Mouse (Mus musculus): ENCODE data around the gene Nlrp3.

Gene Nlrp3

DNA sequence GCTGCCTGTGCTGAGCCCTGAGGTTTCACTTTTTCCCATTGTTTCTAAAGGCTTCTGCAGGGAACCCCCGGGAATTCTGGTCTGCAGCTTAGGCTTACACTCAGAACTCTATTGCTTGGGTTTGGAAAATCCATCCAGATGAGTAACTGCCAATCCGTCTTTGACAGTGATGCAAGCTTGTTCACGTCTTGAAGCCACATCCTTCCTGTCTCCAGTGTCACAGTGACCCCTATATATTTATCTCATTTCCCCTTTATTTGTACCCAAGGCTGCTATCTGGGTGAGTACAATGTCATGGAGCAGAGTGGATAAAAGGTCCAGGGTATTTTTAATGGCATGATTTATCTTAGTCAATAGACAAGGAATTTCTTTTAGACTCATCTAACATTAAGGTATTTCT is at the start of gene Nlrp3:
Gene Nlrp3, plus strand, starts transcription at position 245 of the 400 bp plus-strand sequence.
- DNase-seq (ENCODE audit: low spot score): no peak

DNA sequence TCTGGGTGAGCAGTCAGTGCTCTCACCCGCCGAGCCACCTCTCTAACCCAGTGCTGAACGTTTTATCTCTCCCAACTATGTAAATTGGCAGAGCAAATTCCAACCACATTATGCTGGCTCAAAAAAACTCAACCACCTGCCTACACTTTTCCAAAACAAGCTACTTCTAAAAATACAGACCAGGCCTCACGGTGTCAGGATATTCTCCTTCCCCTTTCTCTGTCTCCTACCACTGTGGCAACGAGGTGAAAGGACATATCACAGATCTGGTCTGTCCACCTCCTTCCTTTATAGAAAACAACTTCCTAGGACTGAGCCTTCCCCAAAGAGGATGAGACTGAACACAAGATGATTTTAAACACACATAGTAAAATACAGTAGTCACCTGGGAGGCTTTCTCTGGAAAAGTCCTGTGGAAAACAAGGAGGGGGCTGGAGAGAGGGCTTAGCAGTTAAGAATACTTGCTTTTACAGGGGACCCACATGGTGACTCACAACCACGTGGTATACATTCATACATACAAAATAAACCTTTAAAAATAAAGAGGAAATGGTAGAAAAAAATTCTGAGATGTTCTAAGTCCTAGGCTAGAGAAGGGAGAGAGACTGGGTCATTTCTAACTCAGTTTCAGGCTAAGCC is 44.6 kb upstream of the Nlrp3 start:
- DNase-seq (ENCODE audit: low spot score): no peak

DNA sequence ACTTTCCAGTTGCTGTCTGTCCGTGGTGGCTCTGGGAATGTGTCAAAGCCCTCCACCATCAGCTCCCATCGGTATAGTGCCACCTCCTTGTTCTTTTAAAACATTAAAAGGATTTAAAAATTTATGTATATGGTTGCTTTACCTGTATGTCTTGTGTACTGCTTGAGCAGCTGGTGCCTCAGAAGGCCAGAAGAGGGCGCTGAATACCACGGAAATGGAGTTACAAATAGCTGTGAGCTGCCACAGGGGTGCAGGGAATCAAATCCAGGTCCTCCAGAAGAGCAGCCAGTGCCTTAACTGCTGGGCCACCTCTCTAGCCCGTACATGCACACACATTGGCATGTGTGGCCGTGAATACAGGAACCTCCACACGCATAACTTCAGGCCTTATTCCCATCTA is 43.6 kb upstream of the Nlrp3 start:
- no peak for DNase-seq (ENCODE audit: low spot score)

DNA sequence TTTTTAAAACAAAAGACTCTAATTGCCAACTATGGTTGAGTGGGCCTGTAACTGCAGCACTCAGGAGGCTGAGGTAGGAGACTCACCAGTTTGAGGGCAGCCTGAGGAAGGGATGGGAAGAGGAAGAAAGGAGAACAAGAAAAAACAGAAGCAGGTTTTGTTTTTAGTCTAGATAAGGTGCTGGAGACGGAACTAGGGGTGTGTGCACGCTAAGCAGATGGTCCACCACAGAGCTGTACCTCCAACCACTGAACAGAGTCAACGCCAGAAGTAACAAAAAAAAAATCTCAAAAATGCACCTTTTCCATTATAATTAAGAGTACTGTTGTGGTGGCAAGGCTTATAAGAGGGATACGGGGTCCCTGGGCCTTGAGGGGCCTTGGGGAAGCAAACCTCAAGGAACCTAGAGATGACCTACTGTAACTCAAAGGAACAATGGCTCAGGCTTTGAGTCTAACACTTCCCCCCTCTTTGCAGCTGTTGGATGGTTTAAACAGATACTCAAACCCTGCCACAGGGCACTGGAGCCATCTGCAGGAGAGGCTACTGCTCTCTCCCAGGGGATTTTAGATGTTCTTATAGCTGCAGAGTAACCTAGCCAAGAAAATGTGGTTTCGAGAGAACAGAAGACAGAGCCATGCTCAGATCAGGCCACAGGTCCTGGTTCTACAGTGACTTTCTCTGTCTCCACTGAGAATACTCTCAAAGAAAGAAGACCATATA is 39.2 kb upstream of the Nlrp3 start:
- no peak for DNase-seq (ENCODE audit: low spot score)

DNA sequence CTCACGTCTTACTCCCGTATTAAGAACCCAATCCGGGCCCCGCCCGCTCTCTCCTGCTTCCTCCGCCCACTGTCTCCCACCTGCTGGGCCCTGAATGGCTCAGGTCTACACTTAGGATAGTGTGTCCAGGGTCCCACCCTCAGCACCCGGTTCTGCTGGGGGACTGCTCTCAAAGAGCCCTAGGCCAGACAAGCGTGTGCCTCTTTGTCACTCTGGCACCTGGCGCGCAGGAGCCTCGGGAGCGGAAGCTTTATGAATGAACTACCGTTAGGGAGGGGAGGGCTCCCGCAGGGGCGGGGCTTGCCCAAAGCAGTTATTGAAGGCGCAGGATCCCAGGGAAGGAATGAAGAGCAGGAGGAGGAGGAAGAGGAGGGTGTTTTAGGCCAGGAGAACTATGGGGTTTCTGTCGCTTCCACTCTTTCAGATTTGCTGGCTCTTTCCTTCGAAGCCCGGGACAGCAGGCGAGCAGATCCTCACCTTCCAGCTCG is 36.0 kb upstream of the Nlrp3 start:
- DNase-seq (ENCODE audit: low spot score): peak; percentile 73

DNA sequence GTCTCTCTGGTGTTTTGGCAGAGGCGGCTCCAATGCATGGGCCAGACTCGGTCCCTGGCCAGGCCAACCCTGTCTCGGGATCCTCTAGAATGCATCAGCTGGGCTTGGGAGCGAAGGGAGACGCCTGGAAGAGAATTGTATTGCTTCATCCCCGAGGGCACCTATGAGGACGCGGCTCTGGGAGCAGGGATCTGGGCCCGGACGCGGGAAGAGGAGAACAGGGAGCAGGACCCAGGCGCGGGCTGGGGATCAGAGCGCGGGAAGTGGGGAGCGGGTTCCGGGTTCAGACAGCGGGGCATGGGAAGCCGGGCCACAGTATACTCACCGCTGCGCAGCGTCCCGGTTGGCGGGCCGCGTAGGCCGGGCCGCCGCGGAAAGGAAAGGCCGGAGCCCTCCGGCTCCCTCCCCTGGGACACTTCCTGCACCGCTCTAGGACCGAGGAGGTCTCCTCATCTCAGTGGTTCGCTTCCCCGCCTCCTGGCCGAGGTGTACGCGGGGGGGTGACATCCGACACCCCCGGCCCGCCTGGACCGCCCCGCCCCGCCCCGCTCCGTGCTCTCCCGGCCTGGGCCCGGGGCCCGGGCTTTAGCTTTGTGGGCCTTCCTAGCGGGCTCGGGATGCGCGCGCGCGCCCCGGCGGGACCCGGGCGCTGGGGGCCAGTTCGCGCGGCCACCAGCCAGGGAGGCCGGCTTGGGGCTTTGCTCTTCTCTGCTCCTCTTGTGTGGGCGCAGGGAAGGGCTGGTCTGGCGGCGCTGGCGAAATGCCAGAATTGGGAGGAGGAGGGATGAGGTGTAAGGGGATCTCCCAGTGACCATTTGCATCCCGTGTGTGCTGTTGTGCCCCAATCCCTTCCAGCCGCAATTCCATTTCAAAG is 35.3 kb upstream of the Nlrp3 start:
- DNase-seq (ENCODE audit: low spot score): peak; percentile 93

DNA sequence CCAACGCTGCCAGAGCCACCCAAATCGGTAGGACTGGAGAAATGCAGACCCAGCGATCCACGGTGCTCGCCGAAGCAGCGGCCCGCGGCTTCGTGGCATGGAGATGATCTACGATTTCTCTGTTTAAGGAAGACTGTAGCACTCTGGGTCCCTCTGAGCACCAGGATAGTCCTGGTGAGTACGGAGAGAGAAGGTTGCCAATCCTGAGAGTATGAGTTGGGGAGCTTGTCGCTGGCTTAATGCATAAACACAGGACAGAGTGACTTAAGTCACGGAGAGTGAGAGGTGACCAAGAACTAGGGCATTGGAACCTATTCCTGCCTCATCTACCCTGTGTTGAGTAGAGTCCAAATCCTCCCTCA is 34.7 kb upstream of the Nlrp3 start:
- no peak for DNase-seq (ENCODE audit: low spot score)

DNA sequence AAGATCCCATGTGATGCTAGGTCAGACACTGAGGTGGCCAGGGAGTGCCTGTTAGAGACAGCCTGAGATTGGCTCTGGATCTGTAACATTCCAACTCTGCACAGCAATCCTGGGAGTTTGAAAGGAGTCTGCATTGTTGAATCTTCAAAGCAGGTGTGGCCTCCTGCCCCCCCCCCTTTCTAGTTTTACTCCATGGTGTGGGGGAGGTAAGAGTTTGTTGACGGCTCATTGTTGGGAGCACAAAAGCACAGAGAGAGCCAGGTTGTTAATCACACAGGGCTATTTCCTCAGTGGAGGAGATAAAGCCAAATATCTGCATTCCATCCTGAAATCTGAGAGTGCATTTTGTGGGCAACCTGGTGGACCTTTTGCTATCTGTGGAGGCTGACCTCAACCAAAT is 29.8 kb upstream of the Nlrp3 start:
- no peak for DNase-seq (ENCODE audit: low spot score)

DNA sequence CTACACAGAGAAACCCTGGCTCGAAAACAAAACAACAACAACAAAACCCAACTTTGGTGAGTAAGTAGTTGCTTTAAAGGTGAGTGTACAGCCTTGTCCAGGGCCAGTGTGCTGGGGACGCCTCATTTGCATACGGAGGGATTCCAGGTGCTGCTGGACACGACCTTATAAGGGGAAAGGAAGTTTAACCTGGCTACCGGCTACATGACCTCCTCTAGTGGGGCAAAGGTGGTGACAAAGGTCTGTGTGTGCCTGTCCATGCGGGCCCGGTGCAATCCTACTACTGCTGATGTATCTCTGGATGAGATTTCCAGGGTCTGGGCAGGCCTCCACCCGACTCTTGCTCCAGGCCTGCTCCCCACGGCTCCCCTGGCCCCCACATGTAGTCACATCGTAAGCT is 28.6 kb upstream of the Nlrp3 start:
- DNase-seq (ENCODE audit: low spot score): no peak

DNA sequence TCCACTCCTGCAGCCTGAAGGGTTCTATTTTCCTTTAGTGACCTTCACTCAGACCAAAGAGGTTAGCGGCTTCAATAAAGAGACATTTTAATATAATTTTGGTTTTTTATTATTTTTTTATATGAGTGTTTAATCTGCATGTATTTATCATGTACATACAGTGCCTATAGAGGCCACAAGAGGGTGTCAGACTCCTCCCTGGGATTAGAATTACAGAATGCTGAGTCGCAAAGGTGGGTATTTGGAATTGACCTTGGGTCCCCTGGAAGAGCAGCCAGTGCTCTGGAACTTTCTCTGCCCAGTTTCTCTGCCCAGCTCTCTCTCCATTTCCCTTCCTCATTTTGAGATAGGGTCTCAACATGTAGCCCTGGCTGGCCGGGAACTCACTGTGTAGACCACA is 27.8 kb upstream of the Nlrp3 start:
- DNase-seq (ENCODE audit: low spot score): no peak

DNA sequence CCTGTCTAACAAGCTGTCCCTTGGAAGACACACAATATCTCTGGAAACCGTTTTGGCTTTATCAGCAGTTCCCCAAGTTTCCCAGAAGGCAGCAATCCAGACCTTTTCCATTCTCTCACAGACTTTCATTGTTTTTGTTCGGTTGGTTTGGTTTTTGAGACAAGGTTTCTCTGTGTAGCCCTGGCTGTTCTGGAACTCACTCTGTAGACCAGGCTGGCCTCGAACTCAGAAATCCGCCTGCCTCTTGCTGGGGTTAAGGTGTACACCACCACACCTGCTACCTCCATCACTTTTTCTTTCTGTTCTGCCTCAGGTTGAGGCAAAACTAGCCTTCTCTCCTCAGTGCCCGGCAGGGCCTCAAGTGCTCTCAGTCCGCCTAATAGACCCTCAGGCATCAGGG is 27.0 kb upstream of the Nlrp3 start:
- no peak for DNase-seq (ENCODE audit: low spot score)

DNA sequence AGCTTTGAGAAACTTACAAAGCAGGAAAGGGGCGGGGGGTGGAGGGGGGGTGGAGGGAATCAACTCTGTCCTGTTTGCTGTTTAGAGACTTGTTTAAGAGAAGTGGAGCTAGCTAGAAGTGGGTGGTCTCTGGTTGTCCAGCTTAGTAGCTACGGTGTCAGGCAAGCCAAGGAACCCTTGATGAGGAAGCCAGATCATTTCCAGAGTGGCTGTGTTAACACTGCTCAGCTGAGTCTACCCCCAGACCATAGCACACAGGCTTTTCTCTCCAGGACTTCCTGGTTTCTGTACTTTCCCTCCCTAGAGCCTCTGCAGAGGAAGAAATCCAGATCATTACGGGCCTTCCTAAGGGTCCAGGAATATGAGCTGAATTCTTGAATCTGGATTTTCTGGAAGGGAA is 26.6 kb upstream of the Nlrp3 start:
- DNase-seq (ENCODE audit: low spot score): no peak

DNA sequence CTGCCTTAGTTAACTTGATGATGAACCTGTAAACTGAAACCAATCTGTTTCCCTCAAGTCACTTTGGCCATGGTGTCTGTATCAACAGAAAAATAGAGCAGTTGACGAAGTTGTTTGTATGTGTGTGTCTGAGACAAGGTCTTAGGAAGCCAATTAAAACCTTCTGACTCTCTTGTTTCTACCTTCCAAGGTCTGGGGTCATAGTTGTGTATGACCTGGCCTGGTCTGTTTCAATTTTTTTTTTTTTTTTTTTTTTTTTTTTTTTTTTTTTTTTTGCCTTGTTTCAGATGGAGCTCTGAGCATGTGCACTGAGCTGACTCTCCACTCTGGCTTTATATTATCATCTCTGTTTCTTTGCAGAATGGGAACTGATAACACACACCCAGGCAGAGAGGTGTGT is 23.9 kb upstream of the Nlrp3 start:
- no peak for DNase-seq (ENCODE audit: low spot score)

DNA sequence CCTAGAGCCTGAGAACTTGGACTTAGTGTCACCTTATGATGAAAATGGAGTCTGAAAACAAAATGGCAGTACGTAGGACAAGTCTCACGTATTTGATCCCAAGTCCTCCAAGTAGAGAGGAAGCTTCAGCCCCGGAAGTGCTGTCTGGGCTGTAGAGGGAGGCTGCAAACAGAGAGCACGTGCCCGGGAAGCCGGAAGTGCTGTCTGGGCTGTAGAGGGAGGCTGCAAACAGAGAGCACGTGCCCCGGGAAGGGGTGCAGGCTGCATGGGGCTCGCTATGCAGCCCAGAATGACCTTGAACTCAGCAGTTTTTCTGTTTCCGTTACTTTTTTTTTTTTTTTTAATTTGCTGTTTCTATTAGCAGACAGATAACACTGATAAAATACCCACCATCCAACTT is 23.1 kb upstream of the Nlrp3 start:
- DNase-seq (ENCODE audit: low spot score): no peak

DNA sequence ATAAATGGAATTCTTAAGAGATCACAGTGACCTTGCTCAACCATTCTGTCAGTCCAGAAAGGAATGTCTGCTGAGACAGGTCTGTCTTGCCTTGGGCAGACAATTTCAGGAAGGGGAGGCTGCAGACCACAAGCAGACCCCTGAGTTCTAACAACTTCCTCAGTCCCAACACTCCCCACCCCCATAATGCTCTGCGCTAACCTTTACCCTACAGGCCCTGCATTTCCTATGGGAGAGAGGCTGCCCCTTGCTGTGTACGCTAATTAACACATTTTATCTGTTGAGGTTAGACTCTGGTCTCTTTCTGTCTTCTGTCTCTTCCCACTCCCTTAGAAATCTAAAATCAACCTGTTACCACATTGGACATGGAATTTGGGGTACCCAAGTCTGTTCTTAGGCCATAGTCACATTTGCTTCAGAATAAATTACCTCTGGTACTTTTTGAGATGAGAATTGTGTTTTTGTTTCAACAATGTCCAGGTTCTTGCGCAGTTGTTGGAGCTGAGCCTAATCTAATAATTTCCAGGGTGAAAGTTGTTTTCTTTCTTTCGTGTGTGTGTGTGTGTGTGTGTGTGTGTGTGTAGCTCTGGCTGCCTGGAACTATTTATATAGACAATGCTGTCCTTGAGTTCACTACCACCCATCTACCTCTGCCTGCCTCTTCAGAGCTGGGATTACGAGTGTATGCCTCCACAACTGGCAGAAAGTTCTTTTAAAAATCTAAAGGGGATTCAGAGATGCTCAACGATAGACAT is 21.4 kb upstream of the Nlrp3 start:
- DNase-seq (ENCODE audit: low spot score): no peak

DNA sequence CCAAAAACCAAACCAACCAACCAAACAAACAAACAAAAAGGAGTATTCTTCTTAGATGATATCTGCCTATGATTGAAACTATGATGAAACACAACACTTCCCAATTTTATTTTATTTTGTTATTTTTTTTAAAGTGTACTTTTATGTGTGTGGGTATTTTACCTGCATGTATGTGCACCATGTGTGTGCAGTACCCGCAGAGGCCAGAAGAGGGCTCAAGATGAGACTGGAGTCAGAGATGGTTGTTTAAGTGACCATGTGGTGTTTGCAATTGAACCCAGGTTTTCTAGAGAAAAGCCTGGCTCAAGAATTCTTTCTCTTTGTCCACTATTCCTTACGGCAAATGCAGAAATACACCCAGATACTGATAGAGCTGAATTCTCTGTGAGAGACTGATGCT is 17.2 kb upstream of the Nlrp3 start:
- DNase-seq (ENCODE audit: low spot score): no peak

DNA sequence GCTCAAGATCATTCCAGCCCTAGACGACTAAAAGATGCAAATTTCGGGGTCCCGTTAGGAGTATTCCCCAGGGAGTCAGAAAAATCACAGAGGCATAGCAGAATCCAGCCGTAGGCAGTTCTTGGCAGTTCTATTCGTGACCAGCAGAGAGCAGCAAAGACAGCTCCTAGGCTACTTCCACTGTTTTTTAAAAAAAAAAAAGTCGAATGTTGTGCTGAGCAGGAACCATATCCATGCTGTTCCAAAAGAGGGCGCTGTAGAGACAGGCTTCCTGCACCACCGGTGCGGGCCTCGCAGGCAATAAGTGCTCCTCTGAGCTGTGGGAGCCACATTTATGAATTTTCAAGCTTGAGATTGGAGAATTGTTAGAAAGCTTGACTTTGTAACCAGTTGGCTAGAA is 16.1 kb upstream of the Nlrp3 start:
- DNase-seq (ENCODE audit: low spot score): peak; percentile 82

DNA sequence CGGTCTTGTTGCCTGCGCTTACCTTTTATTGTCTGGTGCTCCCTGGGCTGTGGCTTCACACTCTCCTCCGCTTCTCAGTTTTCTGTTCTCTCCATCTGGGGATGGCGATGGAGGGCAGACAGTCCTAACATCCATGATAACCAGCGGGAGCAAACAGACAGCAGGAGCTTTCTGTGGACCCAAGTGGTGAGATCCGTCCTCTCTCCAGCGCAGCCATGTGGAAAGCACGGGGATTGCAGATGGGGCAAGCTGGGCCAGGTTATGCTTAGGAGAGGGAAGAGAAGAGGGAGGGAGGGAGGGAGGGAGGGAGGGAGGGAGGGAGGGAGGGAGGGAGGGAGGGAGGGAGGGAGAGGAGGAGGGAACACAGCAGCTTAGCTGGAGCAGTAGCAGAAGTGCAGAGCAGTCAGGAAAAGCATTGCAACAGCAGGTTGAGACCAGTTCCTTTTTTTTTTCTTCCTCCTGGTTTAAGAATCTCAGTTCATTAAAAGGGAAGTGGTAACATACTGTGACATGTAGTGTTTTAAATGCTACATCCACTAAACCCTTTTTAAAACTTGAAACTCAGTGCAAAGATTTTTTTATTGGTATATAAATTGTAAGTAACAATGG is 14.8 kb upstream of the Nlrp3 start, which contains the start of gene Zkscan17:
Gene Zkscan17, minus strand, starts transcription at position 280 of the 609 bp plus-strand sequence.
- DNase-seq (ENCODE audit: low spot score): peak; percentile 65

DNA sequence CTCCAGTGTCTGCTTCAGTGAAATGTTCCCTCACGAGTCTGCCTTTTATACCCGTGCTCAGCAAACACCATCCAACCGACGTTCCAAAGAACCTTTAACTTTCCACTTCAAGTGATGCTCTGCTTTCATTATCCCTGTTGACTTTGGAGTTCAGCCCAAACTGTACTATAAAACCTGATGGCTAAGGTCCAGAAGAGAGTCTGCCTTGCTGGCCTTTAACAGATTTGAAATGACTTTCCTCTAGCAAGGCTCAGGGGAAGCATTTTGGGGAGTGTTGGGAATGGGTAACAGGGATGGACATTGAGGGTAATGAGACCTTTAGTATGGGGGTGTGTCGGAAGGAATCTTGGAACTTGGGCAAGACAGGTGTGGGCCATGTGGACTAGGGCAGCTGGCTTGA is 11.1 kb upstream of the Nlrp3 start:
- no peak for DNase-seq (ENCODE audit: low spot score)

DNA sequence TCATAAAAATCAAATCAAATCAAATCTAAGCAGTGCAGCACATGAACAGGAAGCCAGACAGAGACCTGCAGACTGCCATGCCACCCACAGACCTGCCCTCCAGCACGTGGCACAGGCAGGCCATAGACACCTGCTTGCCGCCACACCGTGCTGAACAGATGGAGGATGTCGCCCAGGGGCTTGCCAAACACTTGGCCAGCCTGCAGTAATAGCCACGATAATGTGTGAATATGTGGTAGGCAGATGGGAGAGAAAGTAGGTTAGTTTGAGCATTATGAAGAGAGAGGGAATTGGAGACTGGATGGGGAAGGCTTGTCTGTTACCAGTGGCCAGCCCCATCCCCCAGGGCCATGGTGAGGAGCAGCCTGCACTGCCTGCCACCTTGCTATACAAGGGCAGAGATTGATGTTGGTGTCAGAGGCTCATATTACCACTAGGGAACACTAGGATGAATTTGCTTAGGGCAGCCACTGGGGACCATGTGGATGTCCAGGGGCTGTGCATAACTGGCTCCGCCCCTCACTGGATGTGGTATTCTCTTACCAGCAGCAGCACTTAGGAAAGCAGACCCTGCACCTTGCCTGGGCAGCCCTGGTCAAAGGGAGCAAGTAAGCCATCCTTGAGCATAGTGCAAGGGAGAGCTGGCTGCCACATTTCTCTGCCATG is 10.4 kb upstream of the Nlrp3 start:
- no peak for DNase-seq (ENCODE audit: low spot score)

DNA sequence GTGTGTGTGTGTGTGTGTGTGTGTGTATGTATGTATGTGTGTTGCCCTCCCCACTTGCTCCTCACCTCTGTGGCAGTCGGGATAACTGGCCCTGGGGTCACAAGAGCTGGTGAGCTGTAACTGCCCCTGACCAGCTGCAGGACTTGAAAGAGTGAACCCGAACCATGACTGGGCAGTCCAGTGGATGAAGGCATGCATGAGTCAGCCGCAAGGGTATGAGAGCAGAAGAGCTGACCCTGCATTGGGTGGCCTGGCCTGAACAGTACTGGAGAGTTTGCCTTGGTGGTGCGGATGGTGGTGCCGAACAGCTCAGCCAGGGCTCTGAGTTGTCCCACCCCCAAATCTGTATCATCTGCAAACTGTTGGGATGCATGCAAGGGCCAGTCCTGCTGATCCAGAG is 9.8 kb upstream of the Nlrp3 start:
- DNase-seq (ENCODE audit: low spot score): no peak
